Mouse (Mus musculus) heart, embryonic 15.5 days (tissue): ENCODE results near the gene Dnah7b. TPM values are rescaled to one million over a fixed set of nuclear protein-coding genes. Genes with fewer than 3 reads are reported as not detected.
"Not testable (repeated sequence)": the region's sequence is repeated elsewhere in the genome, so short reads cannot be mapped to it uniquely, and the experiment has no call there.

ENCODE experiments used
- ATAC-seq: fragments of 200-750 bp; cut with Nextera tagmentation; replicated peaks from 2 replicates; pipeline ENCODE4 v1.8.0; 2017; ENCODE audit warnings: low read depth, moderate TSS enrichment; ENCODE audit not compliant: insufficient number of reproducible peaks, insufficient read depth, low FRiP score
- H3K27ac ChIP-seq: fragments of 300-500 bp; sonication (generic); 2 replicates; pipeline ENCODE4 v1.5.1; 2015; ENCODE audit warnings: mild to moderate bottlenecking, inconsistent platforms
- H3K27me3 ChIP-seq: fragments of 300-500 bp; sonication (generic); 2 replicates; pipeline ENCODE4 v1.6.1; 2015; ENCODE audit warnings: inconsistent platforms
- H3K36me3 ChIP-seq: fragments of 300-500 bp; sonication (generic); 2 replicates; pipeline ENCODE4 v1.6.1; 2015; ENCODE audit warnings: mild to moderate bottlenecking, inconsistent platforms
- H3K4me1 ChIP-seq: fragments of 300-500 bp; sonication (generic); replicated peaks from 2 replicates; pipeline ENCODE4 v1.6.1; 2015; ENCODE audit warnings: inconsistent platforms
- H3K4me2 ChIP-seq: fragments of 300-500 bp; sonication (generic); 2 replicates; pipeline ENCODE4 v1.6.1; 2015; ENCODE audit warnings: inconsistent platforms, mild to moderate bottlenecking, moderate library complexity
- H3K4me3 ChIP-seq: fragments of 300-500 bp; sonication (generic); 2 replicates; pipeline ENCODE4 v1.5.1; 2015; ENCODE audit warnings: mild to moderate bottlenecking, inconsistent platforms
- H3K9ac ChIP-seq: fragments of 300-500 bp; sonication (generic); 2 replicates; pipeline ENCODE4 v1.6.1; 2015; ENCODE audit warnings: mild to moderate bottlenecking, inconsistent platforms
- H3K9me3 ChIP-seq: fragments of 300-500 bp; sonication (generic); replicated peaks from 2 replicates; pipeline ENCODE4 v1.6.1; 2016; ENCODE audit warnings: inconsistent platforms
- WGBS: fragments of 180-500 bp; shearing (Covaris S2); methylation state at CpG from one replicate; pipeline ENCODE4 v1.1.7; 2015; ENCODE audit warnings: mixed read lengths; 5-methylcytosine and 5-hydroxymethylcytosine counted together
- polyA plus RNA-seq: library from polyadenylated mRNA; unstranded; fragments of >200 nt; fragmentation: Nextera tagmentation; extraction: Ambion mirVana; gene quantifications from 2 replicates; pipeline ENCODE4 v1.2.1, GENCODE M21; 2015

Dnah7b gene
- polyA plus RNA-seq, 1 experiment from 2014 or later, result 0.77 TPM

DNA sequence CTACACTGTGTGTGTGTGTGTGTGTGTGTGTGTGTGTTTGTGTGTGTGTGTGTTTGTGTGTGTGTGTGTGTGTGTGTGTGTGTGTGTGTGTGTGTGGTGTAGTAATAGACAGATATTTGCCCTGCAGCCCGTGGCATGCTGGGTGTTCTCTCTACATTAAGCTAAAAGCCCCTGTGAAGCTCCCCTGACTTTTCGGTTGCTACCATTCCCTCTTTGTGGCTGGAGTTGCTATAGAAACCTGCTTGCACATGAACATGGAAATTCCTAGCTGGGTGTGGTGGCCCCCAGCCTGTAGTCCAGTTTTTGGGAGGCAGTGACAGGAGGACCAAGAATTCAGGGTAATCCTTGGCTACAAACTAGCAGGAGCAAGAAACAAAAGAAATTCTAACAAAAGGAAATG lies 130.7 kb downstream of the Dnah7b start:
- H3K27me3 ChIP-seq, H3K9ac ChIP-seq, H3K4me1 ChIP-seq, H3K9me3 ChIP-seq, ATAC-seq, H3K4me3 ChIP-seq, H3K27ac ChIP-seq, H3K36me3 ChIP-seq, H3K4me2 ChIP-seq: not testable (repeated sequence)
- 59% methylated on average over 2 of the region's 2 CpGs for WGBS

DNA sequence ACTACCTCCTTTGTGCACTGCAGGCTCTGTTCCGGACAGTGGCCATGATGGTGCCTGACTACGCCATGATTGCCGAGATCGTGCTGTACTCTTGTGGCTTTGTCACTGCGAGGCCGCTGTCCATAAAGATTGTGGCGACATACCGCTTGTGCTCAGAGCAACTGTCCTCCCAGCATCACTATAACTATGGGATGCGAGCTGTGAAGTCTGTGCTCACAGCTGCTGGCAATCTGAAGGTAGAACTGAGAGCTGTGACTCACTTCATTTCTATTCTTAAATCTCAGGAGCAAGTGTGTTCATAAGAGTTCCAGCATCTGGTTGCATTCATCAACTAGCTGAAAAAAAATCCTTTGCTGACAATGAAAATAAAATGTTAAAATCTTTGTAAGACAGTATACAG lies 135.1 kb downstream of the Dnah7b start:
- H3K9ac ChIP-seq, H3K9me3 ChIP-seq, H3K27me3 ChIP-seq, H3K4me3 ChIP-seq, ATAC-seq, H3K36me3 ChIP-seq, H3K4me1 ChIP-seq, H3K4me2 ChIP-seq, H3K27ac ChIP-seq: not testable (repeated sequence)
- WGBS, result 90% methylated on average over 9 of the region's 9 CpGs

DNA sequence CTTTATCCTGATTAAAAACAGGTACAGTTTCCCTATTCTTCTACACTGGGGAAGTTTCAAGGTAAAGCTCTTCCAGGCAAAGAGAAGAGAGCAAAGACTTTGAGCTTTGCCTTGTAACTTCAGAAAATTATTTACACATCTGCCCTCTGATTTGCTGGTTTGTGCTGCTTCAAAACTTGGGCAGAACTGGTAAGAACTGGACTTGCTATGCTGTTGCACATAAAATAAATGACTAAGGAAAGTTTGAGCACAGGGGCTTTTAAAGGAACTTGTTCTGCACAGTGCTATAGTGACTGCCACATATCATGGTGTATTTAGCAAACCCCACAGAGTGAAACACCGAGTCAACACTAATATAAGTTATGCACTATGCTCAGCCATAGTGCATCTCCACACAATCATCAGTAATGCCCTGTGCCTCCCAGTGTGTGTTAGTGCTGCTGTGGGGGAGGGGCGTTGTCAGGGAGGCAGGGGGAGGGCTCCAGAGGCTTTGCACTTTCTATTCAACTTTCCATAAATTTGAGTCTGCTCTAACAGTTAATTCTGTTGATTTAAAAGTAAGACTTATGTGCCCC lies 144.0 kb downstream of the Dnah7b start:
- not testable (repeated sequence) for ATAC-seq, H3K27ac ChIP-seq, H3K36me3 ChIP-seq, H3K4me2 ChIP-seq, H3K9ac ChIP-seq, H3K4me3 ChIP-seq, H3K27me3 ChIP-seq, H3K4me1 ChIP-seq, H3K9me3 ChIP-seq
- WGBS, result 73% methylated on average over 2 of the region's 2 CpGs

DNA sequence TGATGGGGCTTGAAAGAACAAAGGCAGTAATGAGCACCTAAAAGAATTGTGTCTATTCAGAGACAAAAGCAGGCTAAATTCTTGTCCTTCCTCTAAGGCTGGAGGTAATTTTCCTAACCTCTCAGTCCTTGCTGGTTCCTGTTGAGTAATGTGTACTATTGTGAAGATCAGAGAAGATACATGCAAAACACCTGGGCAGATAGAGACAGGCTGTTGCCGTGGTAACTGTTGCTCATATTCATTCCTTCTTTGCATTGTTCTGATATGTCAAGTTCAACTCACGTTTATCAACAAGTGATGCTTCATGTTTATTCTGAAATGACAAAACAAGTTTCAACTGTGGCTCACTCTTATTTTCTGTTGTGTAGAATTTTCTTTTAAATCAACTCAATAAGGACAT lies 156.6 kb downstream of the Dnah7b start:
- not testable (repeated sequence) for H3K27me3 ChIP-seq, H3K4me3 ChIP-seq, H3K27ac ChIP-seq, H3K4me2 ChIP-seq, ATAC-seq, H3K36me3 ChIP-seq, H3K9me3 ChIP-seq, H3K4me1 ChIP-seq, H3K9ac ChIP-seq
- 74% methylated on average over 2 of the region's 2 CpGs for WGBS

DNA sequence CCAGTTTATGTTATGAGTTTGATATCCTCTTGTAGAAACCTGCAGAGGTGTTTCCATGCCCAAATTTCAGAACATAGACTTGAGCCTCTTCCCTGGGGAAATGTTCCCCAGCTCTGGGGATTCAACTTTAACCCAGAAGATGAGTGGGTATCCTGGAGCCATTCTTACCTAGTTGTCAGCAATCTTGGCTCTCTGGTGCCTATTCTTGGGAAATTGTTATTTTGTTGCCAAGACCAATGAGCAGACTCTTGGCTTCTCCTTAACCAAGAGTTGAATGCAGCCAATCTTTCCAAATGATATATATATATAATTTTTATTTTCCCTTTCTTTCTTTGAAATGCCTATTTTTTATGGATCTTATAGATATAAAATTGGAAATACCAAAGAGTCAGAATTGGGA lies 160.0 kb downstream of the Dnah7b start:
- H3K27me3 ChIP-seq, H3K27ac ChIP-seq, H3K4me2 ChIP-seq, H3K4me3 ChIP-seq, H3K9ac ChIP-seq, ATAC-seq, H3K36me3 ChIP-seq, H3K9me3 ChIP-seq, H3K4me1 ChIP-seq: not testable (repeated sequence)

DNA sequence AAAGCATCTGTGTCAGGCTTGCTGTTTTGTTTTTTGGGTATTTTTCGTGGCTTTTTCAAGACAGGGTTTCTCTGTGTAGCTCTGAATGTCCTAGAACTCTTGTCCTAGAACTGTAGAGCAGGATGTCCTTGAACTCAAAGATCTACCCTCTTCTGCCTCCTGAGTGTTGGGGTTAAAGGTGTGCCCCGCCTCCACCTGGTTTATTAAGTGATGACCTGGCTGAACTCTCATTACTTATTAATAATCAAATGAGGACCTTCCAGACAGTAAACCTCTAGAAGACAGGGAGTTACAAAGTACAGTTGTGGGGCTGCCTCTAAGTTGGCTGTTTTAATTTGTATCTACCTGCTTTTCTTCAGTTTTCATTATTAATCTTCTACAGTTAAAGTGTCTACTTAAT lies 202.7 kb downstream of the Dnah7b start:
- not testable (repeated sequence) for H3K4me1 ChIP-seq, H3K4me2 ChIP-seq, H3K9me3 ChIP-seq, ATAC-seq, H3K27ac ChIP-seq, H3K27me3 ChIP-seq, H3K9ac ChIP-seq, H3K36me3 ChIP-seq, H3K4me3 ChIP-seq
- 56% methylated on average over 2 of the region's 2 CpGs for WGBS

DNA sequence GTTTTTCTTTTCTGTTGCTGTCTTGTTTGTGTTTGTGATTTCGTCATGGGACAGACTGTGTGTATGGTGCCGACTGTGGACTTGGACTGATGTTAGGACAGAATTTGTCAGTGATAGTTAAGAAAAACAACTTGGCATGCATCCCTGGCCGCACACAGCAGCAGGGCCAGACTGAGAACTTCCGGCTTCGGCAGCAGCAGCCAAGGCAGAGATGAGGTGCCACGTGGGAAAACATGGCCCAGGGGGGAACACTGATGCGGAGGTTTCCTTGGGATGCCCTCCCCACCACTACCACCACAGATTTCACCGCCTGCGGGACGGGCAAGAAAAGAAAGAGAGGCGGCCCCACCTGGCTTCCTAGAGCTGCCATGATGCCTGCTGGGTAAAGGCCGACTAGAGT lies 205.8 kb downstream of the Dnah7b start:
- no peaks in the 10 kb centered on the region for H3K9me3 ChIP-seq
- ATAC-seq, result no peak
- 78% methylated on average over 11 of the region's 12 CpGs for whole genome bisulfite sequencing
- no peaks in the 10 kb centered on the region for H3K36me3 ChIP-seq
- H3K27ac ChIP-seq, result no peak overlapping the region
- H3K4me3 ChIP-seq, result no peak overlapping the region
- H3K9ac ChIP-seq, result no peak overlapping the region
- no peaks in the 10 kb centered on the region for H3K4me1 ChIP-seq
- H3K27me3 ChIP-seq, result no peaks in the 10 kb centered on the region
- no peak overlapping the region for H3K4me2 ChIP-seq

DNA sequence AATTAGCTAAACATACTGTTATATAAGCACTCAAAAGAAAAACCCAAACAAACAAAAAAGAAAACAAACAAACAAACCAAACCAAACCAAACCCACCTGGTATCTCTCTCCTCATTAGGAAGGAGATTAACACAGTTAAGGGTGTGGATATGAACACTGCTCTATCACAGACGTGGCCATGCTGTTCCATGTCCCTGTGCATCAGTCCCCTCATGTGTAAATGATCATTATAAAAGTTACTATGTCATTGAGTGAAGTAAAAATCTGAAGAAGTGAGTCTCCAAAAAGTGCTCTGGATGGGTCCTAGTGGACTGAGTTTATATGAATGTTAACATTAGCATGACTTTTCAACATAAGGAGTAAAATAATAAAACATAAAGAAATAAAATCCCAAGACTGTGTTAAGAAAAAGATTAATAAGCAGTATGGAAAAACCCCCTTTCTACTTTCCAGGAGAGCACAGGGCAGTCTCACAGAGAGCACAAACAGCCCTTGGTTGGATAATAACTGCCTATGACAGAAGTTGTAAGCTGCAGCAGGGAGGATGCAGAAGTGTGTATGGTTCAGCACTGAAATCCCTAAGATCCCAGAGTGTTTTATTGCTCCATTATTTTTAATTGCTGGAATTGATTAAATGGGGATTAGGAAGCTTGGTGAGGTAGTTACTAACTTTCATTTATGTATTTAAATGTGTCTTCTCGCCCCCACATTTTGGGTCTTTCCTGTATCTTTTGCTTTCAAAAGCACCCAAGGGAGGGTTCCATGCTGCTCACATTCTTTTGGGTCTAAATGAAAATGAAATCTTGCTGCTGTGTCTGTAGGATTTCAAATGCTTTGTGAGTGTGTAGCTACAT lies 212.2 kb downstream of the Dnah7b start:
- WGBS, result 67% methylated on average over 2 of the region's 2 CpGs
- H3K4me1 ChIP-seq, ATAC-seq, H3K9me3 ChIP-seq, H3K4me3 ChIP-seq, H3K9ac ChIP-seq, H3K27me3 ChIP-seq, H3K27ac ChIP-seq, H3K4me2 ChIP-seq, H3K36me3 ChIP-seq: not testable (repeated sequence)

DNA sequence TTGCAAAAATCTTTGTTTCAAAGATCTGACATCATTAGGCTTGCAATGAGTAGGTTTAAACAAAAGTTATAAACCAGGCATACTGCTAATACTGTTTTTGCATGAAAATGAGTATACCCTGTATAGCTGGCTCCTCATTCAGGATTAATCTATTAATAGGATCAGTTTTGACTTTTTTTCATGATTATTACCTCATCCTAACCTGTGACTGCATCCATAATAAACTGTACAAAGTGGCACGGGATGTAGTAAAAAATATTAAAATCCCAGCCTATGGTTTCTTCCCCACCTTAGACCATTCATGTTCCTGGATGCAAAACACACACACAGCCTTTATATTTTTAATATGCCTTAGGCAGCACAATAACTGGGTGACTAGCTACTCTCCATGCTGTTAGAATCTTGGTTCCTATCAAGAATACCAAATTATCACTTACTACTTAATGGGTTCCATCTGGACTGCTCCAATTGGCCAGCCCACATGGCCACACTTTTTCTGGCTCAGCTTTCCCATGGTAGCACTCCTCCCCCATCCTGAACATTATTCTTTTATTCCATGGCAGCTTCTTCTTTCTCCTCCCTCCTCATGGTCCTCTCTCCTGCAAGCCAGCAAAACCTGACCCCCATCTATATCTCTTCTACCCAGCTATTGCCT lies 212.9 kb downstream of the Dnah7b start:
- 84% methylated on average over 1 of the region's 1 CpGs for WGBS
- not testable (repeated sequence) for H3K36me3 ChIP-seq, H3K27me3 ChIP-seq, H3K9ac ChIP-seq, H3K4me3 ChIP-seq, H3K4me2 ChIP-seq, ATAC-seq, H3K4me1 ChIP-seq, H3K27ac ChIP-seq, H3K9me3 ChIP-seq

DNA sequence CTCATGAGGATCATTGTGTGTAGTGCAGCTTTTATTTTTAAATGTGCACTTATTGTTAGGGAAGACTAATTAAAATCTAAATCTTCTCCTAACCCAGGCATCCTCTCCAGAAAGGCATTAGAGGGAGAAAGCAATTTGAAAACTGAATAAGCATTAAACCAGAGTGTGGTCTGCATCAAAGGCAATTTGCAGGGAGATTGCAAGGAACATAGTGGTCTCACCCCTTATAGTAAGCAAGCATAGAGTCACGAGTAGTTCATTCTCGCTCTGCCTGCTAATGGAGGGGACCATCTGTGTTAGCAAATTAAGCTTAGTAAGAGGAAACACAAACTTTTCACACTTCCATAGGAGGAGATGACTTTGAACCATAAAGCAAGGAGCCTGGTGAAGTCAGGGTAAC lies 228.3 kb downstream of the Dnah7b start:
- not testable (repeated sequence) for H3K9me3 ChIP-seq, H3K27ac ChIP-seq, H3K4me1 ChIP-seq, H3K36me3 ChIP-seq, H3K27me3 ChIP-seq, H3K9ac ChIP-seq, H3K4me2 ChIP-seq, H3K4me3 ChIP-seq, ATAC-seq
- 82% methylated on average over 2 of the region's 2 CpGs for WGBS

DNA sequence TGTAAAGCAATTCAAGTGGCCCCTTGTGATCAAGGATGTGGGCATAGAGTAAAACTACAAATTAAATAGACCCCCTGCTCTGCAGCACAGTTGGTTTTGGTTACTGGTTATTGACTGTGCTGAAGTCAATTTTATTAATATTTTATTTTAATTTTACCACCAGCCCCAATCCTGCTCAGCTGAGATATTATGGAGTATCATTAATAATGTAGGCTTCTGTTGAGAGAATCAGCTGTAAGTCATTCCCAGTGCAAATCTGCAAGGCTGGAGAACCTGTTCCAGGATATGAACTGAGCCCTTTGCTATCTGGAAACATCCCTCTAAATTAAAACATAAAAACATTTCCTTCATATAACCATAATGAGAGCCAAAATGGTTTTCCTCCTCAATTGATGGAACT lies 259.8 kb downstream of the Dnah7b start:
- H3K4me2 ChIP-seq, ATAC-seq, H3K9me3 ChIP-seq, H3K36me3 ChIP-seq, H3K4me1 ChIP-seq, H3K27me3 ChIP-seq, H3K27ac ChIP-seq, H3K9ac ChIP-seq, H3K4me3 ChIP-seq: not testable (repeated sequence)

DNA sequence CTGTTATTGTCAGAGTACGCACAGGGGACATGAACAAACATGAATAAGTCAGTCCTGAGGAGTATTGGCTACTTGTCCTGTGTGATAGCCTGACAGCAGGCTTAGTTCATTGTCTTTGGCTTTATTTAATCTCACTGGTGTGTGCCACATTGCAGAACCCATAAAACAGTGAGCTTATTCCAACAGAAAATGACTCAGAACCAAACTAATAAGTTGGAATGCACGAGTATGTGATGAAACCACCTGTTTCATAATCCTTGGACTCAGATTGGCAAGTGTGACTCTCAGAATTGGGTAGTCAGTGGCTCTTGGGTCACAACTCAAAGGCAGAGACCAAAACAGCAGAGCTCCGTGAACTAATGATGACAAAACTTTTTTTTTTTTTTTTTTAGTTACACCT lies 279.2 kb downstream of the Dnah7b start:
- not testable (repeated sequence) for H3K9me3 ChIP-seq, H3K4me2 ChIP-seq, H3K4me1 ChIP-seq, H3K4me3 ChIP-seq, H3K36me3 ChIP-seq, ATAC-seq, H3K9ac ChIP-seq, H3K27me3 ChIP-seq, H3K27ac ChIP-seq
- WGBS, result 82% methylated on average over 3 of the region's 3 CpGs
